Mouse (Mus musculus): ENCODE measurements around the gene Dnah9.

Dnah9 gene

DNA sequence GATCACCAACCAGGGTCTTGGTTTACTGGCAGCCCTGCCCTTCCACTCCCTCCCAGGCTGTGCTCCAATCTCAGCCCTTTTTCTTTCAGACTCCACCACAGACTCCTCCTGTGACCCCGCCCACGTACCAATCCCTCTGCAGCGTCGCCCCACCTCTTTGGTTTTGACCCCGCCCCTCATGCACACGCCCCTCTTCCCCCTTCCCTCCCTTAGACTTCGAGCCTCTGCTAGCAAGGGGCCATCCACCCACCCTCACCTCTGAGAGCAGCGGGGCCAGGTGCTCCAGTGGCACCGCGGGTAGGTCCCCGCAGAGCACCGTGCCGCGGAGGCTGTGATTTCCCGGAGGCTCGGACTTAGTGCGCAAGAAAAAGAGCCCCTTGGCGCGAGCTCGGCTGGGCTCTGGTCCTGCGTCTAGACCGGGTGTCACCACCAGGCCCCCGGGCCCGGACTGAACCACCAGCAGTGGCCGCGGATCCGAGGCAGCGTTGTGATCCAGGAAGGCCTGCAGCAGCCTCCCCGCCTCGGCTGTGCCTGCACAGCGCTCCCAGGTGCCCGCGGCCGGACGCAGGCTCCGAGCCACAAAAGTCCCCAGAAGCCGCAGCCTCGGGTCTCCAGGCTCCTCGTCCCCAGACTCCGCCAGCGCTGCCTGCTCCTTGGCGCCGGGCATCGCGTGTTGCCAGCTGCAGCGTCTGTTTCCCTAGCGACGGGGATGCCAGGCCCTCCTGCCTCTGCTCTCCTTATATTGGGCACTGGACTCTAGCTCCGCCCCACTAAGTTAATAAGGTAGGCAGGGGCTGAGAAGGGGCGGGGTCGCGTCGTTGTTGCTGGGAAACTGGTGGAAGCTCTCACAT is at the start of gene Dnah9:
Gene Dnah9 (minus strand): TSS at position 751 of the 851 bp plus-strand sequence.
- DNase-seq (ENCODE audit: low read depth, low spot score): no peak

DNA sequence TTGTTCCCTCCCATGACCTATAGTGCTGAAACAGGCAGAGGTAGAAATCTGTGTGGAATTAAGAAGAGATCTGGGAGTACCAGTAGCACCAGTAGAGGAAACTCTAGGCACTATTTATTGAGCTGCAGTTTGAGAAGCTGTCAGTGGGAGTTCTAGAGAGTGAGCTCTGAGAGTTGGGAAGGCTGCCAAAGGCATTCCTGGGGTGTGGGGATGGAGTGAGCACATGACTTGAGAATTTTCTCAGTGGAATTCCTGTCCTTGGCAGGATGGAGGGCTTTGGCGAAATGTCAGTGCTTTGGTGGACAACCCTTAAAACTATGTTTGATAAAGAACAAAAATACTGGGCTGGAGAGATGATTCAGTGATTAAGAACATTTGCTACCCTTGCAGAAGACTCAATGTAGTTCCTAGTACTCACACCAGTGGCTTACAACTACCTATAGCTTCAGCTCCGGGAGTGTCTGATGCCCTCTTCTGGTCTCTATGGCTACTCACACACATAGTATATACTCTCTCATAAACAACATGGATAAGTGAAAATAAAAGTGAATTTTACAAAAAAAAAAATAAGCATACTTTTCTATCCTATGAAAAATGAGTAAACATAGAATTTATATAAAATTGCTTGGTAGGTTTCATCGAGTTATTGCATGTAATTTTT is 20.4 kb upstream of the Dnah9 start:
- DNase-seq (ENCODE audit: low read depth, low spot score): no peak

DNA sequence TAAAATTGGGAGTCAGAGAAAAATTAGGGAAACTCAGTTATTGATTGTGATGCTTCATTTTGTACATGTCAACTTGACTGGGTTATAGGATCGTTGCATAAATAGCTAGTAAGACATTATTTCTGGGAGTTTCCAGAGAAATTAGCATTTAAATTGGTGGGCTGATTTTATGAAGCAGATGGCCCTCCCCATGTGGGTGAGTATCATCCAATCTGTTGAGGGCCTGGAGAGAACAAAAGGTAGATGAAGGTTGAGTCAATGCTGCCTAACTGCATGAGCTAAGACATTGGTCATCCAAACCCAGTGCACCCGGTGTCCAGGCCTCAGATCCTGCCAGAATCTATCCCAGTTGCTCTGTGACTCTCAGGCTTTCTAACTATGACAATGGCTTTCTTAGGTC is 19.8 kb upstream of the Dnah9 start:
- no peak for DNase-seq (ENCODE audit: low read depth, low spot score)

DNA sequence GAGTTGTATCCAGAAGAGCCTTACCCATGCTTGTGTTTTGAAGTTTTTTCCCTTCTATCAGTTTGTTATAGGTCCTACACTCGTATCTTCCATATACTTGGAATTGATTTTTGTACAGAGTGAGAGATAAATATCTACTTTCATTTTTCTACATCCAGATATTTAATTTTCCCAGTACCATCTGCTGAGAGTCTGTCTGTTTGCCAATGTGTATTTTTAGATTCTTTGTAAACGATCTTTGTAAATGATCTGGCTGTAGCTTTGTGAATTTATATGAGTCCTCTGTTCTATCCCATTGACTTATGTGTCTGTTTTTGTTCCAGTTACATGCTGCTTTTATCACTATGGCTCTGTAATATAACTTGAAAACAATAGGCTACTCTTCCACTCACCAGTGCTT is 9.4 kb upstream of the Dnah9 start:
- no peak for DNase-seq (ENCODE audit: low read depth, low spot score)

DNA sequence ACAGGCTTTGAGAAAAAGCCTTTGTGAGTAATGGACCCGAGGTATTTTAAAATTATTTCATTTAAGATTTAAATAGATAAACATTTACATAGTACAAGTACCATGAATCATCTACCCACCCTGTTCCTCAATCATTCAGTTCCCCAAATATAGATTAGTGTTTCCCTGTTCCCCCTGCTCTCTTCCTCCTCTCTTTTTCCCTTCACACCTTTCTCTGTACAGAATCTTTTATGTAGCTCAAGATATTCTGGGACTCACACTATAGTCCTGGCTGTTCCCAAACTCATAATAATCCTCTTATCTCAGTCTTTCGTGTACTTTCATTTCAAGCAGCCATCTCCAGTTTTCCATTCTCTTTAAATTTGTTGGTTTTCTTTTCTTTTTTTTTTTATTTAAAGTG is 4.3 kb downstream of the Dnah9 start:
- no peak for DNase-seq (ENCODE audit: low read depth, low spot score)

DNA sequence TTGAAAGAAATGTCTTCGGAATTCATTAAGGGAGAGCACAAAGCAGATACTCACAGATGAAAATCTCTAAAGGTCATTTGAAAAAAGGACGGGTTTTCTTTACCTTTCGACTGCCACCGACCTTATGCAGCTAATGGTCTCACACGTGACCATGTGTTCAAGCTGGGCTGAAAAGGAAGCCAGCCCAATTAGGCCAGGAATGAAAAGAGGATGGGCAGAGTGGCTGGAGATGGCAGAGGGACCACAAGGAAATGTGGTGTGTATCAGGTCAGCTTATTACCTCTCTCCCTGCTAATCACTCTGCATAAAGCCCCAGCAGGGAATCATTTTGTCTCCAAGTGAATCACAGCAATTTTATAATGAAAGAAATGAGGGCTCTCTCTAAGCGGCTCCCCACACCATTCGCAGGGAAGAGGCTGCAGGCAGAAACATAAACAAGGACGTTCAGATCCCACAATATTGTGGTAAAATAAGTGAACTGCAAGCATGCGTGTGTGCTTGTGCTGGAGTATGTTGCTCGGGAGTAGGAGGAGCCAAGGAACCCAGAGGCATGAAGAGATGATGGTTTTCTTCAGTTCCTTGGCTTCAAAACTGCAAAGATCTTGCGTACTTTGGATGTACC is 27.6 kb downstream of the Dnah9 start:
- DNase-seq (ENCODE audit: low read depth, low spot score): no peak

DNA sequence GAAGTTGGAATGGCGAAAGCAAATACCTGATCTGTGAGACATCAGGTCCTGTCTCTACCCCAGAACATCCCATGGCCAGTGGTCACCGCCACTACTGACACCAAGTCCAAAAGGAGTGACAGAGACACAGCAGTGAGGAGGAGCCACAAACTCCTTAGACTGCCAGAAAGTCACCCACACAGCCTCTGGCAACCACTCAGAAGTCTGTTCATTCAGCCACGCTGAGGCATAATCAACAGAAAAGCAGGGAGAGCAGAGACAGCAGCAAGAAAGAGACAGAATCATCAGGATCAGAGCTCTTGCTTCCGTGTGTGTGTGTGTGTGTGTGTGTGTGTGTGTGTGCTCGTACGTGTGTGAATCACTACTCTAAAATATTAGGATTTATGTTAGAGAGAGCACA is 33.5 kb downstream of the Dnah9 start:
- DNase-seq (ENCODE audit: low read depth, low spot score): no peak

DNA sequence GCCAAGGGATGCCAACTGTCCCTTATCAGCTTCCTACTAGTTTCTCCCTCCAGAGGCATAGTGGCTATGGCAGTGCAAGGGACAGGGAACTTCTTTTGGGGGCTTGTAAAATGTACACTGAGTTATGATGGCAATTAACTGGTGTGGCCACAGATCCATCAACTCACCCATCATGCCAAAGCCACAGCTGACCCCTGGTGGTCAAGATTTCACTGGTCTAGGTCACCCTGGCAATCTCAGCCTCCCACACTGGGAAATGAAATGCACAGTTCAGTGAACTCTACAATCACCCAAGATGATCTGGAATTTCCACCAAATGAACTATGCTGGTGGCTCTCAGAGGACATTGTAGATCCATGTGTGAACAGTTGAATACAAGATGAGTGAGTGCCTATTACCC is 42.2 kb downstream of the Dnah9 start:
- DNase-seq (ENCODE audit: low read depth, low spot score): no peak

DNA sequence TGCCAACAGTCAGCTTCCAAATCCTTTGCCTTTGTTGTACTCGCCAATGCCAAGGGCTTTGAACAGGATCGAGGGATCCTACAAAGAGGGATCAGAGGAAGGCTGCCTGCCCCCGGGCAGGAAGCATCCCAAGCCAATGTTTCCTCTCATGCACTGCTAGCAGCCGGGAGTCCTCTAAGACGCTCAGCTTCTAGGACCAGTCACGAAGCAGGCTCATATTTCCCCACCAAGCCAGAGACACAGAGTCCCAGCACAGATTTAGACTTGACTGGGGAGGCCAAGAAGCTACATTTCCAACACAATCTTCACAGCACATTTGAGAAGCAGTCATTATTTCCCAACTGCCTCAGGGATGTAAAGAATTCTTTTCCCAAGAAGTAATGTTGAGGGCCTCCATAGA is 43.9 kb downstream of the Dnah9 start:
- DNase-seq (ENCODE audit: low read depth, low spot score): no peak

DNA sequence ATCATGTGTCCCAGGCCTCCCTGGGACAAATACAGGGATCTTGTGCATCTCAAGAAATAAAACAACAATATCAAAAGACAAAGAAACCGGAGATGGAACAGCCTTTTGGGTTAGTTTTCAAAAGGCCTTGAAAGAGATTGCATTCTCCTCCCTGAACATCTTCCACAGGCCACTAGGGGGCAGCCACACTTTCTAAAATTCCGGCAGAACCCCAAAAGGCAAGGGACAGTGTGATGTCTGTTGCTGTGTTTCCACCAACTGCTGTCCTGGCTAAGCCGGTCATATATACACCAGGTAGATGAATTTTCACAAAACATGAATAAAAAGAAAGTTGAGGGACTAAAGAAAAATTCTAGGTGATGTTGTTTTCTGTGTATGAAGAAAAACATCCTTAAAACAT is 46.3 kb downstream of the Dnah9 start:
- DNase-seq (ENCODE audit: low read depth, low spot score): no peak

DNA sequence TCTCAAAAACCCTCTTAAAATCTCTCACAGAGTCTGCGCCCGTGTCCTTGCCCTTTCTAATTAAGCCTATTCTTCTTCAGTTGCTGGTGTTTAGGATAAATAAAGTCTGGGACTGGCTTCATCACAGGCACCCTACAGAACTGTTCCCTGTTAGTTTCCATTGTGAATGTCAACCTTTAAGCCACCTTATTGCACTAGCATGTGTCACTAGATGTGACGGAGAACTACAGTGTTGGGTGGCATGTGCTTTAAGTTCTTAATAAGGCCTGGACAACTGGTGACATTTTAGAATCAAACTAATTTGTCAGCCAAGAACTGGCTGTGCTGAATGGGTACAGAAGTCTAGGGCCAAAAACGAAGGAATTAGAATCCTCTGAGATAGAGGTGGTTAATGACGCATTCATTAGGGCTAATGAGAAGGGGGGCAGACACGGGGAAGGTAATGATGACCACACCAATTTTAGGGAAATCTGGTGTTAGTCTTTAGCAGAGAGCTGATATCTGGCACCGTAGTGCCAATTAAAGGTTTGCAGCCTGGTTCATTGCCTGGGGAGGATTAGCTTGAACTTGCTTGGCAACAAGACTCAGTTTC is 84.6 kb downstream of the Dnah9 start:
- DNase-seq (ENCODE audit: low read depth, low spot score): no peak

DNA sequence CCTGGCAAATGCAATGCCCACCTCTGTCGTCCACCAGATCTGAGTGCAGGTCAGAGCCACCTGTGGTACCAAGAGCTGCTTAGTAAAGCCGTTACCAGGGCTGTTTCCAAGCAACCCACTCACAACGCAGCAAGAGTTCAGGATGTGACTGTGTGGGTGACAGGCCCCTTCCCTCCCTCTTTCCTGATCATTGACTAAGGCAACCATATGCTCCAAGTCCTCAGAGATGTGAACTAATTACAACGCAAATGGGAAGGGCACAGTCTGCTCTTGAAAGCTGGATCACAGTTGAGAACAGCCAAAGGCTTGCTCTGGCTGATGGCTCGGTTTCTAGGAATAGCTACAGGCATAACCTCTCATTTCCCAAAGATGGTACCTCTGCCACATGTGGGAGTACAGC is 95.4 kb downstream of the Dnah9 start:
- no peak for DNase-seq (ENCODE audit: low read depth, low spot score)

DNA sequence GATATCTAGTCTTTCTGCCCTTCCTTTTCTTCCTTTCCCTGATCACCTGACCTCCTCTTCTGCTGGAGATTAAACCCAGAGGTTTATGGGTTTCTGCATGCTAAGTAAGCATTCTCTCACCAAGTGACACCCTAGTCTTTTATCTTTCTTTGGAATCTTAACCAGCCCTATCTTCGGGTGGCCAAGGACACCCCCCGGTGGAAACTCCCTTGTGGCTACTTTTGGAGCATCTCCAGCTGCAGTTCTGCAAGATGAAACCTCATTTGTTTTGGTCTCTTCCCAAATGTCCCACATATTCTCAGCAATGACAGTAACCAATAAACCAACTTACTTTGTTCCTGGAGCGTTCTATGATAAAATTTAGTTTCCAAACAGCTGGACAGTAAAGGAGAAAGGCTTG is 109.4 kb downstream of the Dnah9 start:
- DNase-seq (ENCODE audit: low read depth, low spot score): no peak

DNA sequence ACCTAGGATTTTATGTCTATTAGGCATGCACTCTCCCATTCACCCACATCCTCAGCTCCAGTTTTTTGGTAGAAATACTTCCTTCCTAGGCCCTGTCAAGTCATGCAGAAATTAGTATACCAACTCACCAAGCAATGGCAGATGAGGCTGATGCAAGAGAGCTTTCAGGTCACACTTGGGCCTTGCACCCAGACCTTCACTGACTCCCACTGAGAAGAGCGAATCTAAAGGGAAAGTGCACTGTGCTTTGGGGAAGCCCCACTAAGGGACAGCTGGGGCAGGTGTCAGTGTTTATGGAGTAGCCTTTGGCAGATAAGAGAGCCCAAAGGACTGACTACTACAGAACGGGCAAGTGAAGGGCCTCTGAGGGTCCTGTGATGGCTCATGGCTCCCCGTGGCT is 117.1 kb downstream of the Dnah9 start:
- no peak for DNase-seq (ENCODE audit: low read depth, low spot score)

DNA sequence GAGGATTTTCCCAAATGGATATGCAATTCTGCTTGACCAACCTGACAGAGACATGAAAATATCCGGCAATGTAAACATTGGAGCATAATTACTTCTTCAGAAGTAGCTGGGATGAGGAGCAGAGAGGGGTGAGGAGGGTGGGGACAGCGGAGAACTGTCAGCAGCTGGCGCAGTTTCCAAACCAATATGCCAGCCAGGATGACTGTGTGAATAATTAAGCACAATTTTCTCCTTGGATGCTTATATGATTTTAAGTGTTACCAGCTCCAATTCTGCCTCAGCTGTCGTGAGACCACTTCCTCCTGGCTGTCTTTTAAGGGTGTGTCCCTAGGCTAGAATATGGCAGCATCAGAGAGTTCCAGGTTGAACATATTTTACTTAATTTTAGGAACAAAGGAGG is 119.2 kb downstream of the Dnah9 start:
- no peak for DNase-seq (ENCODE audit: low read depth, low spot score)

DNA sequence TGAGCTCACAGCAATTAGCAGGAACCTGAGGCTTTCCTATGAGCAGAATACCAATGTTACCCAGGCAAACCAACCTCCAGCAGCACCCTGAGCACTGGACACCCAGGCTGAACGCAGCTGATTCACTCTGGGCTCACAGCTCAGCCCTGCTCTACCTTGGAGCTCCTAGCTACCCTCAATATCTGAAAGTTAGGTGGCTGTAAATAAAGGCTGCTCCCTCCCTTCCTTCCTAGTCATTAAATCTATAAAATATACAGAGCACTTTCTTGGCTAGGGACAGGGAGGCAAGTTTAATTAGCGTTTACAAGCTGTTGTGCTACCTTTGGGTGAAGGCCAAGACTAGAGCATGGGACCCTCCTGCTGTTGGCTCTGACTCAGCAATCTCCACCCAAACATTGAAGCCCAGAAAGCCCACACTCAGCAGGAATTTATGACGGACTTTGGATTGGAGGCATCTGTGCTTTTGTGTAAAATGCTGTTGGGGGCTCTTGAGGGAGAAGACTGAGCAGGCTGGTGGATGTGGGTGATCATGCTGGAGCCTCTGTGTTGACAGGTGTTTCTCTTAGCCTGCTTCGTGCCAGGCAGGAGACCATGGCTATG is 121.7 kb downstream of the Dnah9 start:
- no peak for DNase-seq (ENCODE audit: low read depth, low spot score)

DNA sequence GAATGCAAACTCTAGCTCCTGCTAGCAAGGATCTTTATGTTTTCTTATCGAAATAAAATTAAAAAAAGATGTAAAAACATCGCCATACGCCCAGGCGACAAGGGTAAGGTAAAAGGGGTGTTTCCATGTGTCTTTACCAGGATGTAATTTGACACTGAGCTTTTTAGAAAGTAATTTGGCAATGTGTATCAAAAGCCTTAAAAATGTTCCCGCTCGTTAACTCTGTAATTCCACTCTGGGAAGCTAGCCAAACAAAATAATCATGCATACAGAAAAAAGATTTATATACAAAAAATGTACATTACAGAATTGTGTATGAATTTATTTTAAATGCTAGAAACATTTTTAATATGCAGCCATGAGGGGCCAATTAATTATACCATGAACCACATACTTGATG is 124.7 kb downstream of the Dnah9 start:
- DNase-seq (ENCODE audit: low read depth, low spot score): no peak

DNA sequence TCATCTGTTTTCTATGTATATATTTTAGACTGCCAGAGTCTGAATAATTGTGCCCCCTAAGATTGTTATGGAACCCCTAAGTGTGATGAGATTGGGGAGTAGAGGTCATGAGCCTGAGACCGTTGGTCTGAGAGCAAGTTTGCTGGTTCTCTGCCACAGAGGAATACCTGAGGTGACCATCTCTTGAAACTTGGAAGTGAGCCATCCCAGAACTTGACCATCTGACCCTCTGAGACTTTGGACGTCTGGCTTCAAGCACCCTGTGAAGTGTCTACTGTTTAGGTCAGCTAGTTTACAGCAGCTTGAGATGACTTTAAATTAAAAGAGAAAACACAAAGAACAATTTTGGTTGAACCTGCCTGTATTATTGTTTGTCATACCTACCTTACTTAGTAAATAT is 125.8 kb downstream of the Dnah9 start:
- DNase-seq (ENCODE audit: low read depth, low spot score): no peak

DNA sequence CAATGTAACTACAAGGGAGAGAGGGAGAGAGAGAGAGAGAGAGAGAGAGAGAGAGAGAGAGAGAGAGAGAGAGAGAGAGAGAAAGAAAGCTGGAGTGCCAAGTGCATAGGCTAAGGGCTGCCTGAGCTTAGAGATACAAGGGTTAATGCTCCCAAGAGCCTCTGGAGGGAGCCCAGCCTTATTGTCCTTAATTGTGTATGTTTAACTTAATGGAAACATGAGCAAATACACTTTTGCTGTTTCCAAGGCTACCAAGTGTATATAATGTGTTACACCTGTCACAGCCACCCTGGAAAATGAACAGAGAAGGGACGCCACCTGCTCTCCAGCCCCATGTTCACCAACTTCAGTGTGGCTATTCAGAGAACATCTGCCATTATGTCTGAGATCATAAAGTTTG is 142.6 kb downstream of the Dnah9 start:
- no peak for DNase-seq (ENCODE audit: low read depth, low spot score)

DNA sequence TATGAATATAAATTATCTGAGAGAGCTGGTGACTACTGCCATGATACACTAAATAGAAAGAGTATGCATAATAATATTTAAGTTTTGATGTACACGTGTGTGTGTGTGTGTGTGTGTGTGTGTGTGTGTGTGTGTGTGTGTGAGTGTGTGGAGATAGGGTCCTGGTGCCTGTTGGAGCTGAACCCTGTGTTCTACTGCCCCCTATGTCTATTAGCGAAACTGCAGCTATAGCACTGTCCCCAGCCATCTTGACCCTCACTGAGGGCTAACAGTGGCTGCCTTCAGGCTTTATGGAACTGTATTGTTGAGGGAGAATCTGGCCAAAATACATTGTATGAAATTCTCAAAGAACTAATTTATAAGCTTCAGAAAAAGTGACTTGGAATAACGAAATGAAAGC is 192.5 kb downstream of the Dnah9 start:
- no peak for DNase-seq (ENCODE audit: low read depth, low spot score)

DNA sequence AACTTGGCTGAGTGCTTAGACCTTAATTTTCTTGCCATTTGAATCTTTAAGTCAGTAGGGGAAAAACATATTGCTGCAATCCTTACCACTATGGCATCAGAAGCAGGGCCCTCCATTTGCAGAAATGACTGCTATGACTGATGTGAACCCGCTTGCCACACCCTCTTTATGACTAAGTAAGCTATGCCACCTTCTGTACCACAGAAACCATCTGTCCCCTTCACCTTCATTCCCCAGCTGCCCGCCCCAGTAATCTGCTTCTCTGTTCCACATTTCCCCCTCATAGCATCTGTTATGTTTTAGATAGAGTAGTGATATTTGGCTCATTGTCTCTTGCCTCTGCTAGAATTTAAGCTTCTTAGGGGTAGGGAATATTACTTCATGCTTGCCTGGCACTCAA is 237.6 kb downstream of the Dnah9 start:
- no peak for DNase-seq (ENCODE audit: low read depth, low spot score)

DNA sequence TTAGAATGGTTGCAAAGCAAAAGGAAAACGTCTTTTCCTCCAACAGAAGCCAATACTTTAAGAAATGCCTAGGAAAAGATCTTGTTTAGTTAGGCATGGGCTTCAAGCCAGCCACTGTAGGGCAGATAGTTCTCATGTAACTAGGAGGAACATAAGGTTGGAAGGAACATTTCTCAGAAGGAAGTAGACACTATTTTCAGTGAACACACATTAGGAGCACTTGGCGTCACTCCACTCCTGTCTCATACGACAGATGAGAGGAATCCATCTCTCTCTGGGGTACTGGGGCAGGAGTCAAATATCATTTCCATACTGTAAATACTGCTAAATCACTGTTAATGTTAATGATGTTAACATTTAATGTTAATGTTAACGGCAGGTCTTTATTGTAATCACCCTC is 238.0 kb downstream of the Dnah9 start:
- DNase-seq (ENCODE audit: low read depth, low spot score): no peak
